7 mouse cellular contexts compared by ENCODE assay signal in genomic region chr12:25097052-25097209, GRCm38 (mm10). TPM values are rescaled to one million over a fixed set of nuclear protein-coding genes. Genes with fewer than 3 reads are reported as not detected.
DNase-seq lines count a peak whose midpoint lies in the region; ATAC-seq and TF ChIP-seq lines count a peak whose summit lies in the region.

TSS of gene Id2 (minus strand) at chr12:25097140.

- H3K27ac ChIP-seq in thymus, adult 2 months (ENCODE audit: control insufficient read depth, insufficient read depth, low read length), result no peak within 1 kb of the TSS
- peak within 1 kb of the TSS; percentile 98 for H3K27ac ChIP-seq in embryonic facial prominence, embryonic 15.5 days (replicated peaks)
- peak within 1 kb of the TSS; percentile 93 for H3K27ac ChIP-seq in hindbrain, embryonic 14.5 days
- H3K27ac ChIP-seq in liver, embryonic 16.5 days (ENCODE audit: low read length), result peak within 1 kb of the TSS; percentile 87

- no peak for DNase-seq in thymus, adult 2 months
- no peak for DNase-seq in thymus, postnatal 36 days
- no peak for DNase-seq in hindbrain, embryonic 14.5 days (ENCODE audit: low spot score)
- no peak for DNase-seq in yolk sac, embryonic 10.5 days (ENCODE audit: low spot score)
- DNase-seq in right cerebral cortex, adult 2 months (ENCODE audit: low spot score in 2 of 2), result no peak

- peaks cover 13% of the 10 kb centered on the region for H3K27me3 ChIP-seq in thymus, adult 2 months (ENCODE audit: control insufficient read depth, insufficient read depth, low read length)
- H3K27me3 ChIP-seq in embryonic facial prominence, embryonic 15.5 days, result no peaks in the 10 kb centered on the region
- H3K27me3 ChIP-seq in hindbrain, embryonic 14.5 days (ENCODE audit: control insufficient read depth, insufficient read depth, low read length), result no peaks in the 10 kb centered on the region
- peaks cover 90% of the 10 kb centered on the region for H3K27me3 ChIP-seq in liver, embryonic 16.5 days (ENCODE audit: control insufficient read depth, insufficient read depth, low read depth, low read length)

- ATAC-seq in embryonic facial prominence, embryonic 15.5 days (ENCODE audit: insufficient number of reproducible peaks, low FRiP score, low TSS enrichment, low read depth), result no peak
- no peak for ATAC-seq in hindbrain, embryonic 14.5 days (ENCODE audit: low FRiP score)
- no peak for ATAC-seq in liver, embryonic 16.5 days (ENCODE audit: low read depth)

- H3K4me3 ChIP-seq in thymus, adult 2 months (ENCODE audit: control insufficient read depth, insufficient read depth, low read length), result peak within 1 kb of the TSS; percentile 62
- peak within 1 kb of the TSS; percentile 80 for H3K4me3 ChIP-seq in embryonic facial prominence, embryonic 15.5 days (replicated peaks)
- peak within 1 kb of the TSS; percentile 68 for H3K4me3 ChIP-seq in hindbrain, embryonic 14.5 days (replicated peaks; ENCODE audit: low read length)
- H3K4me3 ChIP-seq in liver, embryonic 16.5 days (ENCODE audit: low read depth, low read length), result peak within 1 kb of the TSS; percentile 67

- H3K9ac ChIP-seq in embryonic facial prominence, embryonic 15.5 days, result peak within 1 kb of the TSS; percentile 51
- peak within 1 kb of the TSS; percentile 72 for H3K9ac ChIP-seq in hindbrain, embryonic 14.5 days
- H3K9ac ChIP-seq in liver, embryonic 16.5 days (ENCODE audit: low read depth, low read length), result peak within 1 kb of the TSS; percentile 62

- WGBS in thymus, adult 2 months, result 2% methylated on average over 1 of the region's 1 CpGs
- WGBS in embryonic facial prominence, embryonic 15.5 days, result 5% methylated on average over 1 of the region's 1 CpGs
- WGBS in hindbrain, embryonic 14.5 days, result 0% methylated on average over 1 of the region's 1 CpGs
- 5% methylated on average over 1 of the region's 1 CpGs for whole genome bisulfite sequencing in liver, embryonic 16.5 days (ENCODE audit: insufficient replicate concordance)

- no peak for TF ChIP-seq CTCF in thymus, adult 2 months (IDR thresholded peaks at IDR 0.05; ENCODE audit: borderline replicate concordance, control insufficient read depth, extremely low read depth, insufficient read depth, low read length, poor library complexity)

- no peaks in the 10 kb centered on the region for H3K36me3 ChIP-seq in thymus, adult 2 months (ENCODE audit: control insufficient read depth, insufficient read depth, low read length)
- H3K36me3 ChIP-seq in embryonic facial prominence, embryonic 15.5 days, result no peaks in the 10 kb centered on the region
- no peaks in the 10 kb centered on the region for H3K36me3 ChIP-seq in hindbrain, embryonic 14.5 days (replicated peaks; ENCODE audit: control insufficient read depth, insufficient read depth)
- no peaks in the 10 kb centered on the region for H3K36me3 ChIP-seq in liver, embryonic 16.5 days (ENCODE audit: control insufficient read depth, insufficient read depth)

- H3K4me2 ChIP-seq in embryonic facial prominence, embryonic 15.5 days (replicated peaks), result peak within 1 kb of the TSS; percentile 92
- peak within 1 kb of the TSS; percentile 92 for H3K4me2 ChIP-seq in hindbrain, embryonic 14.5 days (replicated peaks)
- H3K4me2 ChIP-seq in liver, embryonic 16.5 days (ENCODE audit: low read depth, low read length), result peak within 1 kb of the TSS; percentile 70

- TF ChIP-seq POLR2A in thymus, adult 2 months (IDR thresholded peaks at IDR 0.05; ENCODE audit: control insufficient read depth, extremely low read depth, insufficient read depth, low read length, poor library complexity), result no peak

- H3K9me3 ChIP-seq in embryonic facial prominence, embryonic 15.5 days (replicated peaks), result no peaks in the 10 kb centered on the region
- H3K9me3 ChIP-seq in hindbrain, embryonic 14.5 days (ENCODE audit: control insufficient read depth, low read length), result no peaks in the 10 kb centered on the region
- no peaks in the 10 kb centered on the region for H3K9me3 ChIP-seq in liver, embryonic 16.5 days (replicated peaks; ENCODE audit: control insufficient read depth, low read length)

- H3K4me1 ChIP-seq in thymus, adult 2 months (replicated peaks; ENCODE audit: control insufficient read depth, insufficient read depth, low read length), result peaks cover 51% of the 10 kb centered on the region
- peaks cover 50% of the 10 kb centered on the region for H3K4me1 ChIP-seq in embryonic facial prominence, embryonic 15.5 days
- peaks cover 35% of the 10 kb centered on the region for H3K4me1 ChIP-seq in hindbrain, embryonic 14.5 days (replicated peaks; ENCODE audit: control insufficient read depth, insufficient read depth, low read length)
- peaks cover 2% of the 10 kb centered on the region for H3K4me1 ChIP-seq in liver, embryonic 16.5 days (ENCODE audit: control insufficient read depth, low read depth, low read length)

RNA-seq across cellular contexts. Expression of gene Id2, which starts in this region (rescaled TPM):
- 114 and 118 TPM in 2 replicates for polyA plus RNA-seq in thymus, adult 2 months (2012; rRNA removed)
- polyA plus RNA-seq in embryonic facial prominence, embryonic 15.5 days (2015; fragmentation: Nextera tagmentation; extraction: Ambion mirVana), result 295 and 296 TPM in 2 replicates
- polyA plus RNA-seq in hindbrain, embryonic 14.5 days (2014; fragmentation: Nextera tagmentation; extraction: Ambion mirVana), result 314 and 316 TPM in 2 replicates
- 127 and 140 TPM in 2 replicates for polyA plus RNA-seq in liver, embryonic 16.5 days (2015; fragmentation: Nextera tagmentation; extraction: Ambion mirVana)
